Mouse (Mus musculus): ENCODE results near the gene C330021F23Rik. TPM values are rescaled to one million over a fixed set of nuclear protein-coding genes. Genes with fewer than 3 reads are reported as not detected.

Gene C330021F23Rik
- not detected in 2 replicates for total RNA-seq (2014; rRNA removed)
- polyA plus RNA-seq (2015; fragmentation: Nextera tagmentation; extraction: Ambion mirVana) = 0.22 and 0.29 TPM in 2 replicates

DNA sequence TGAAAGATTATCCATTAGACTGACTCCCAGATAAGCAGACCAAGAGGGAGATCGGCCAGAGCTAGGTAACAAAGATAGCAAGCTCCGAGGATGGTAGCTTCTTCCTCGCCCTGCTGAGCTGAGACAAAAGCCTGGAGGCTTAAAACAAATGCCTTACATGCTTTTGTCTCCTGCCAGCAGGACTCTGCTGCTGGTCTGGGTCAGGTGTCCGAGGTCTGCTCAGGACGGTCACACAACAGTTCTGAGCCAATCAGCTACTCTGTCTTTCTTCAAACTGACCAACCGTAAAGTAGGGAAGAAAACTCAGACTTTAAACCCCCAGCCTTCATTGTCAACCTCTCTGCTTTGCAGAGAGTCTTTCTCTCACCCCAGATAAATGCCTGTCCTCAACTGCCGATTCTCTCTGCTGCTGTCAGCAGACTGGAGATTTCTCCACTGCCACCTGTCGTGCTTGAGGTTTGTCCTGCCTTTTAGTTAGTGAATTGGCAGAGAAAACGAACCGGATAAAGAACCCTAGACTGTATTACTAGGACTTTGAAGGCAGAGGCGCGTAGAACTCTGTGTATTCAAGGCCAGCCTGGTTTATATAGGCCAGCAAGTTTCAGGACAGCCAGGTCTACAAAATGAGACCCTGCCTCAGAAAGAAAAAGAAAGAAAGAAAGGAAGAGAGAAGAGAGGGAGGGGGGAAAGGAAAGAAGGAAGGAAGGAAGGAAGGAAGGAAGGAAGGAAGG, at the start of gene C330021F23Rik:
Gene C330021F23Rik (plus strand): TSS at position 350 of the 731 bp plus-strand sequence.
- WGBS = 2% methylated on average over 12 of the region's 12 CpGs
- no peaks in the 10 kb centered on the region for H3K36me3 ChIP-seq (ENCODE audit: insufficient read depth)
- H3K27me3 ChIP-seq (ENCODE audit: insufficient read depth, low read length) = no peaks in the 10 kb centered on the region
- no peak for TF ChIP-seq CTCF (IDR thresholded peaks at IDR 0.05; ENCODE audit: low read depth)
- peaks cover 2% of the 10 kb centered on the region; the same call in 1 of the 2 replicates for H3K4me1 ChIP-seq (ENCODE audit: insufficient read depth)
- H3K4me2 ChIP-seq (ENCODE audit: low read depth) = peak within 1 kb of the TSS; percentile 23; the same call in 1 of the 2 replicates
- H3K9ac ChIP-seq = no peak within 1 kb of the TSS
- no peak within 1 kb of the TSS for H3K27ac ChIP-seq (ENCODE audit: low read depth, low read length)
- DNase-seq (no peak), ATAC-seq (no peak)
- H3K9me3 ChIP-seq (ENCODE audit: low read length) = no peaks in the 10 kb centered on the region
- no peak within 1 kb of the TSS for H3K4me3 ChIP-seq (ENCODE audit: low read depth, low read length)

DNA sequence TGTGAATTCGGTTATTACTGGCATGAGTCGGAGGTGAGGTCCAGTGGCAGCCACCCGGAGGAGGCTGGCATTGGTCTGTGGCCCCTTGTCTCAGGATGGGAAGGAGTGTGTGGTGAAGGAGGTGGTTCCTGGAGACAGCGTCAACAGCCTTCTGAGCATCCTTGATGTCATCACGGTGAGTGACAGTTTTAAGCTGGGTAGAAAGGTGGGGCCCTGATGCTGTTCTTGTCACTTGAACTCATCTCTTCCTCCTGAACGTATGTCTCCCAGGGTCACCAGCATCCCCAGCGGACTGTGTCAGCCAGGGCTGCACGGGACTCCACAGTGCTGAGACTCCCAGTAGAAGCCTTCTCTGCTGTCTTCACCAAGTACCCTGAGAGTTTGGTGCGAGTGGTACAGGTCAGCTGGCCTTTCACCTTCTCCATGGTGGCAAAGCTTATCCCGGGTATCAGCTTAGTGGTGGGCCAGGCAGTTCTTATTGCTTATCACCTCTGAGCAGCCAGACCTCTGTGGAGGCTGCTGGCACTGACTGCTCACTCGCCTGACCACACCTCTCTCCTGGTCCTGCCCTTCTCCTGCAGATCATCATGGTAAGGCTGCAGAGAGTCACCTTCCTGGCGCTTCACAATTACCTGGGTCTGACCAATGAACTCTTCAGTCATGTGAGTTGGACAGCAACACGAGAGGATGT, 45.6 kb upstream of the C330021F23Rik start:
- WGBS = 93% methylated on average over 13 of the region's 13 CpGs
- H3K9me3 ChIP-seq (ENCODE audit: low read length) = no peaks in the 10 kb centered on the region
- DNase-seq = no peak
- H3K4me1 ChIP-seq (ENCODE audit: insufficient read depth) = no peaks in the 10 kb centered on the region
- H3K36me3 ChIP-seq (ENCODE audit: insufficient read depth) = peaks cover 51% of the 10 kb centered on the region
- no peaks in the 10 kb centered on the region for H3K27me3 ChIP-seq (ENCODE audit: insufficient read depth, low read length)
- TF ChIP-seq CTCF (IDR thresholded peaks at IDR 0.05; ENCODE audit: low read depth) = no peak
- no peak overlapping the region for H3K4me3 ChIP-seq (ENCODE audit: low read depth, low read length)
- ATAC-seq = no peak
- H3K4me2 ChIP-seq (ENCODE audit: low read depth) = no peak overlapping the region
- H3K9ac ChIP-seq = no peak overlapping the region
- no peak overlapping the region for H3K27ac ChIP-seq (ENCODE audit: low read depth, low read length)

DNA sequence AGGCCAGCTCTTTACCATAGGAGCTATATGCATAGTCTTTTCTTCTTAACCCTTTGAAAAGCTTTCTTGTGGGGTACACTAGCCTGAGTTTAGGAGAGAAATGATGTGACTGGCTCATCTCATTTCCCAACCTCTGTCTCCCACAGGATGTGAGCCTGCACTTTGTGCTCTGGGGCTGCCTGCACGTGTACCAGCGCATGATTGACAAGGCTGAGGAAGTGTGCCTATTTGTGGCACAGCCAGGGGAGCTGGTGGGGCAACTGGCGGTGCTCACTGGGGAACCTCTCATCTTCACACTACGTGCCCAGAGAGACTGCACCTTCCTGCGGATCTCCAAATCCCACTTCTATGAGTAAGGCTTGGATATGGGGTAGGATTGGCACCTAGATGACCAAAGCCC, 37.0 kb upstream of the C330021F23Rik start:
- Histone ChIP-seq H3K9ac (no peak overlapping the region), H3K27ac (ENCODE audit: low read depth, low read length) (no peak overlapping the region), H3K4me1 (ENCODE audit: insufficient read depth) (no peaks in the 10 kb centered on the region), H3K9me3 (ENCODE audit: low read length) (no peaks in the 10 kb centered on the region), H3K27me3 (ENCODE audit: insufficient read depth, low read length) (no peaks in the 10 kb centered on the region), H3K36me3 (ENCODE audit: insufficient read depth) (peaks cover 42% of the 10 kb centered on the region), H3K4me3 (ENCODE audit: low read depth, low read length) (no peak overlapping the region), H3K4me2 (ENCODE audit: low read depth) (no peak overlapping the region)
- no peak for DNase-seq
- WGBS = 86% methylated on average over 5 of the region's 5 CpGs
- no peak for ATAC-seq
- no peak for TF ChIP-seq CTCF (IDR thresholded peaks at IDR 0.05; ENCODE audit: low read depth)

DNA sequence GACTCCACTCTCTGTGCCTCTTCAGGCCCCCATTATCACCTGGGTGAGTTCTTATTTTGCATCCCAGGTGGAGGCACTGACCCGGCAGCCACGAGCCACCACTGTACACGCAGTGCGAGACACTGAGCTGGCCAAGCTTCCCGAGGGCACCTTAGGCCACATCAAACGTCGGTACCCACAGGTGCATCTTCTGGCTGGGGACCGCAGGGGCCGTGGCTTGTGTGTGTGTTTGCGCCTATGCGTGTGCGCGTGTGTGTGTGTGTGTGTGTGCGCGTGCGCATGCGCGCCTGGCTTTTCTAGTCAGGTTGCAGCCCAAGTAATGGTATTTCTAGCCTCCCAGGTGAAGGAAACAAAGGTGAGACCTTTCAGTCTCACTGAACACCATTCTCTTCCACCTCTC, 35.9 kb upstream of the C330021F23Rik start:
- ATAC-seq = no peak
- 97% methylated on average over 18 of the region's 18 CpGs for WGBS

DNA sequence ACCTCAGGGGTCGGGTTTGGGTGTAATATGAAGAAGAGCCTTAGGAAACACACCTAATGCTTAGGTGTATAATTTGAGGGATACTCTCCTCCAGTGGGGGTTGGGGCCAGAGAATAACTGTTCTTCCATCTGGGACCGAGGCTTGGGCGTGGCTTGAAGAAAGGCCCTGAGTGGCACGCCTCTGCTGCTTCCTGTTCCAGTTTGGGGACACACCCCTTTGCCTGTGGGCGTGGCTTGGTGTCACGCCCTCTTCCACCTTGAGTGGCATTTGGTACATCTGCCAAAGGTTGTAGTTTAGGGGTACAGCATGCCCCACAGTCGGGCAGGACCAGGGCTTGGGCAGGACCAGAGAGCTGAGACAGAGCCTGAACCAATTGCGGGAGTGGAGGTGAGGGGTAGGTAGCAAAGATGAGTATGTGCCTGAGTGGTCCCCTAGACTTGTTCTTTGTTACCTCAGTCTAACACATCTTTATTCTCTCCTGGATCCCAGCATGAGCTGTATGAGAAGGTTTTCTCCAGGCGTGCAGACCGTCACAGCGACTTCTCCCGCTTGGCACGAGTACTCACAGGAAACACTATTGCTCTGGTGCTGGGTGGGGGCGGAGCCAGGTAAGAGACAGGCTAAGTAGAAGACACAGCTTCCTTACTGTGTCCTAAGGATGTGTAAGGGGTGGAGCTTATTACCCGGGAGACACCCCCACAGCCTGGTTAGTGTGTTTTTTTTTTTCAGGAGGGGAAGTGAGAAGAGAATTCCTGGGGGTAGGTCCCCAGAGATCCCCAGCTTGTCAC, 31.5 kb upstream of the C330021F23Rik start:
- Histone ChIP-seq H3K4me3 (ENCODE audit: low read depth, low read length) (no peak overlapping the region), H3K4me1 (ENCODE audit: insufficient read depth) (no peaks in the 10 kb centered on the region), H3K9me3 (ENCODE audit: low read length) (no peaks in the 10 kb centered on the region), H3K27me3 (ENCODE audit: insufficient read depth, low read length) (no peaks in the 10 kb centered on the region), H3K27ac (ENCODE audit: low read depth, low read length) (no peak overlapping the region), H3K9ac (no peak overlapping the region), H3K4me2 (ENCODE audit: low read depth) (no peak overlapping the region), H3K36me3 (ENCODE audit: insufficient read depth) (peaks cover 74% of the 10 kb centered on the region)
- no peak for ATAC-seq
- no peak for DNase-seq
- WGBS = 66% methylated on average over 15 of the region's 15 CpGs
- no peak for TF ChIP-seq CTCF (IDR thresholded peaks at IDR 0.05; ENCODE audit: low read depth)

More for the DNA sequence above, 35.9 kb upstream of the C330021F23Rik start:
- no peak overlapping the region for H3K4me2 ChIP-seq (ENCODE audit: low read depth)
- H3K4me3 ChIP-seq (ENCODE audit: low read depth, low read length) = no peak overlapping the region
- TF ChIP-seq CTCF (IDR thresholded peaks at IDR 0.05; ENCODE audit: low read depth) = no peak
- no peak overlapping the region for H3K9ac ChIP-seq
- H3K27ac ChIP-seq (ENCODE audit: low read depth, low read length) = no peak overlapping the region
- H3K4me1 ChIP-seq (ENCODE audit: insufficient read depth) = no peaks in the 10 kb centered on the region
- DNase-seq = no peak
- peaks cover 39% of the 10 kb centered on the region for H3K36me3 ChIP-seq (ENCODE audit: insufficient read depth)
- H3K27me3 ChIP-seq (ENCODE audit: insufficient read depth, low read length) = no peaks in the 10 kb centered on the region
- H3K9me3 ChIP-seq (ENCODE audit: low read length) = no peaks in the 10 kb centered on the region

DNA sequence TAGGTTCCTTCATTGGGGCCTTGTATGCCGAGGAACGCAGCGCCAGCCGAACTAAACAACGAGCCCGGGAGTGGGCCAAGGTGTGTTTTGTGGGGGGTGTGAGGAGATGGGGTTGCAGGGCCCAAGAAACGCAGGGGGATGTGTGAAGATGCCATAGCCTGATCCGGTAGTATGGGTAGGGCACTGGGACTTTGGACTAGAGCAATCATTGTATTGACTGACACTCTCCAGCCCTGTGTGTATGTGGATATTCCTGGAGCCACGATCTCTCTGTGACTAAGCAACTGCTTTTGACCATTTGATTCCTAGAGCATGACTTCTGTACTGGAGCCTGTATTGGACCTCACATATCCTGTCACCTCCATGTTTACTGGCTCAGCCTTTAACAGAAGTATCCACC, 30.9 kb upstream of the C330021F23Rik start:
- Histone ChIP-seq H3K27me3 (ENCODE audit: insufficient read depth, low read length) (no peaks in the 10 kb centered on the region), H3K36me3 (ENCODE audit: insufficient read depth) (peaks cover 72% of the 10 kb centered on the region), H3K4me3 (ENCODE audit: low read depth, low read length) (no peak overlapping the region), H3K27ac (ENCODE audit: low read depth, low read length) (no peak overlapping the region), H3K4me1 (ENCODE audit: insufficient read depth) (no peaks in the 10 kb centered on the region), H3K4me2 (ENCODE audit: low read depth) (no peak overlapping the region), H3K9me3 (ENCODE audit: low read length) (no peaks in the 10 kb centered on the region), H3K9ac (no peak overlapping the region)
- ATAC-seq (no peak), DNase-seq (no peak)
- WGBS = 95% methylated on average over 9 of the region's 9 CpGs
- no peak for TF ChIP-seq CTCF (IDR thresholded peaks at IDR 0.05; ENCODE audit: low read depth)

All from forebrain, postnatal 0 days (tissue).